Mouse (Mus musculus): ENCODE measurements around the gene Ggact. TPM values are rescaled to one million over a fixed set of nuclear protein-coding genes. Genes with fewer than 3 reads are reported as not detected.

Ggact gene
- polyA plus RNA-seq, 1 experiment from 2014 or later, result 11.5 TPM

DNA sequence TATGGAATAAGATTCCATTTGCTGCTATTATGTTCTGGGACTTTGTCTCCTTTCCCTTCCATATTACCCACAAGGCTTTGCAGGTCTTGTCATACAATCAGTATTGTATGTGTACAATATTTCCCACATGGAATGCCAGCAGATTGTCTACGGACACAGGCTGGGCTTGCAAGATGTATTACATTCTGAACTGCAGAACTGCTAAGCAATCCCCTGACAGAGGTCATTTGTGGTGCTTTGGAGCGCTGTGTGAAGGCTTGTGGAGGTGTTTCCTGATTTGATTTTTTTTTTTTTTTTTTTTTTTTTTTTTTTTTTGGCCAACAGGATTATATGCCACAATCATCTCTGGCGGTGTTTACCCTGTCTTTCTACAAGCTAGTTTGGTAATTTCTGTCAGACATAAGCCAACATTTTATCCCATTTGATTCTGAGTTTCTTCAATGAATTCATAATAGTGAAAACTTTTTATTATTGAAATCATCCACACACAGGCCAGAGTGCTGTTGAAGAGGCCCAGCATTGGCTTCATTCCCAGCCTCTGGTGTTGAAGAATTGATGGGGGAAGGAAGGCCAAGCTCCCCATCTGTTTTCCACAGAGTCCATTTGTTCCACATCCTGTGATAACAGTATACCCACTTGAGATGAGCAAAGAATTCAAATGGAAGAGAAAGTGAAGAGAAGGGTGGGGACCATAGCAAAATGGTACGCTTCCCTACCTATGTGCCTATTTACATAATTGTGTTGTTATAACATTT lies 45.8 kb downstream of the Ggact start:
- H3K4me2 ChIP-seq, result no peak overlapping the region
- no peaks in the 10 kb centered on the region for H3K27me3 ChIP-seq (replicated peaks)
- H3K4me1 ChIP-seq (replicated peaks), result peaks cover 32% of the 10 kb centered on the region
- ATAC-seq (ENCODE audit: insufficient number of reproducible peaks, low FRiP score), result peak; percentile 63; the same call in 1 of the 2 replicates
- H3K9me3 ChIP-seq (replicated peaks), result no peaks in the 10 kb centered on the region
- 53% methylated on average over 4 of the region's 4 CpGs for WGBS
- H3K36me3 ChIP-seq, result no peaks in the 10 kb centered on the region
- no peak overlapping the region for H3K27ac ChIP-seq (ENCODE audit: poor library complexity, severe bottlenecking)
- H3K4me3 ChIP-seq, result no peak overlapping the region
- H3K9ac ChIP-seq, result no peak overlapping the region

DNA sequence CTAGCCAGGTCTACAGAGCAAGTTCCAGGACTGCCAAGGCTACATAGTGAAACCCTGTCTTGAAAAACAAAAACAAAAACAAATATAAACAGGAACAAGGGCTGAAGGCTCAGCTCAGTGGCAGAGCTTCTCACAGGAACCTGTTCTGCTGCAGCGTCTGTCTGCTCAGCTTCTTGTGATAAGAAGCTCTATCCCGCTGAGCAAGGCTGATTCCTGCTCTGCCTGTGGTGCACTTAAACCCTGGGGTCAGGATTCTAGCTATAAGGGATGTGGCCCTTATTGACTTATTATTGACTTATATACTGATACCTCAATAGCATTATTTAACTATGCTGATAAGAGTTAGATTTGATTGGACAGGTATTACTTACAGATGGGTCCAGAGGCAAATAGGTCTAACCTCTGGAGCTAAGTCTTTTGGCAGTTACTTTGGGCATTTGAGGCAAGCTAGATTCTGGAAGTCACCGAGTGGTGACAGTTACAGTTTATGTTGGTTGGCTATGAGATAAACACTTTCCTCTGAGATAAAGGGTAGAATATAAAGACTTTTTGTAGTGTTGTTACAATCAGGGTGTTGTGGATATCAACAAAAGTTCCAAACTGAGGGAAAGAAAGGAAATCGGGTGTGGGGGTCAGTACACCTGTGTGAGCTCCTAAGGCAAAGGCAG lies 48.0 kb downstream of the Ggact start:
- no peak for ATAC-seq (ENCODE audit: insufficient number of reproducible peaks, low FRiP score)
- H3K27ac ChIP-seq (ENCODE audit: poor library complexity, severe bottlenecking), result no peak overlapping the region
- WGBS, result 27% methylated on average over 4 of the region's 4 CpGs

DNA sequence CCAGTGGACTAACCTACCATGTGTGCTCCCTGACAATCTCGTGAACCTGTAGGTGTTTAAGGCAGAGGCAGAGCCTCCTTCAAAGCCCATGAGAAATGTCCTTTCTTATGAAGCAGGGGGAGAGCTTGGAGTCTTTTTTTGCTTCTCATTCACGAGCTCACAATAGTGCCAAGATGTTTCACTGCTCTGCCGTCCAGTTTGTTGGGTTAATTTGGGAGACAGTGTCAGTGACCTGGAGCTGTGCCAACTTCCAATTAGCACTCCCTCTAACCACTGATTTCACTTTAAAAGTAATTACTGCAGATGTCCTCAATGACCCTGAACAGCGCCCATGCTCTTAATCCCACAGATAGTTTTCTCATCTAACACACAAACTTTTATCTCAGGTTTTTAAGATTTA lies 50.9 kb downstream of the Ggact start:
- Histone ChIP-seq H3K36me3 (no peaks in the 10 kb centered on the region), H3K27me3 (replicated peaks) (no peaks in the 10 kb centered on the region), H3K9ac (no peak overlapping the region), H3K4me1 (replicated peaks) (peaks cover 27% of the 10 kb centered on the region), H3K4me3 (no peak overlapping the region), H3K4me2 (no peak overlapping the region), H3K9me3 (replicated peaks) (no peaks in the 10 kb centered on the region), H3K27ac (ENCODE audit: poor library complexity, severe bottlenecking) (peak overlapping the region; percentile 43; the same call in 1 of the 2 replicates)
- 38% methylated on average over 4 of the region's 4 CpGs for WGBS
- ATAC-seq (ENCODE audit: insufficient number of reproducible peaks, low FRiP score), result no peak

More for the DNA sequence above, 48.0 kb downstream of the Ggact start:
- no peaks in the 10 kb centered on the region for H3K36me3 ChIP-seq
- H3K27me3 ChIP-seq (replicated peaks), result no peaks in the 10 kb centered on the region
- no peaks in the 10 kb centered on the region for H3K9me3 ChIP-seq (replicated peaks)
- peaks cover 31% of the 10 kb centered on the region for H3K4me1 ChIP-seq (replicated peaks)
- no peak overlapping the region for H3K9ac ChIP-seq
- no peak overlapping the region for H3K4me2 ChIP-seq
- H3K4me3 ChIP-seq, result no peak overlapping the region

DNA sequence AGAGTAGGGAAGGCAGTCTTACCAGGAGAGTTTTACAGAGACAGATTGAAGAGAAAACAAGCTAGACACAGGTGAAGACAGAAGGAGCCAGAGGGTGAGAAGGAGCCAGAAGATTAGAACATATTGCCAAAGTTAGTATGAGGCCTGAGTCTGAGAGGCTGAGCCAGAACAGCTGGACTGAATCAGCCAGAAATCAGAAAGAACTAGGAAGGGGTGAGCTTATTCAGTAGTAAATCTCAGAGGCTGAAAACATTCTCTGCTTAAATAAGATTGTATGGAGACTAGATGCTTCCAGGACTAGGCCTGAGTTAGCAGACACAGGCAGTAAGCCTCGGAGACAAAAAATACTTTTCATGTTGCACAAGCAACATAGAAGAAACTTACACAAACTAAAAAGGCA lies 53.8 kb downstream of the Ggact start:
- no peaks in the 10 kb centered on the region for H3K9me3 ChIP-seq (replicated peaks)
- no peak for ATAC-seq (ENCODE audit: insufficient number of reproducible peaks, low FRiP score)
- H3K27ac ChIP-seq (ENCODE audit: poor library complexity, severe bottlenecking), result no peak overlapping the region
- no peaks in the 10 kb centered on the region for H3K36me3 ChIP-seq
- 60% methylated on average over 1 of the region's 1 CpGs for WGBS
- peaks cover 8% of the 10 kb centered on the region for H3K4me1 ChIP-seq (replicated peaks)
- no peak overlapping the region for H3K4me3 ChIP-seq
- H3K9ac ChIP-seq, result no peak overlapping the region
- no peak overlapping the region for H3K4me2 ChIP-seq
- H3K27me3 ChIP-seq (replicated peaks), result no peaks in the 10 kb centered on the region

DNA sequence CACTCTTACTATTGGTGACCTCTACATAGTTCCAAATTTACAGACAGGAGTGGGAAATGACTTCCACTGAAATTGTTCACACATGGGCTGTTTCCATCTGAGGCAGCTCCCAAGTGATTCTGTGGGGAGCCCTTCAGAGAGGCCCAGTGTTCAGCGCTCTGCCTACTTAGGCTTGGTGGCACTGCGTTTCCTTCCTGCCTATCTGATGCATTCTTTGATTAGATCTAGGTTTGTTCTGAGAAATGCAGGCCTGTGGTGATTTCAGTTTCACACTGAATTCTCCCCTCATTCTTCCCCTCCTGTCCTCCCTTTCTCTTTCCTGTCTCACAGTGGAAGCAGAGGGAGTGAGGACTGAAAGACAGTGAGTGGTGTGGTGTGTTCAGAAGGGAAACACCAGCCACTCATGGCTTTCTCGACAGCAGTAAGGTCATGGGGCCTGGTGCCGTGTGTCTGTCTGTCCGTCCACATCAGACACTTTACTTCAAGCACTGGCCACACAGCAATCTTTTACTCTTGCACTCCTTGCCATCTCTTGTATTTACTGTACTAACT lies 61.0 kb downstream of the Ggact start:
- Histone ChIP-seq H3K4me3 (no peak overlapping the region), H3K9me3 (replicated peaks) (no peaks in the 10 kb centered on the region), H3K4me2 (no peak overlapping the region), H3K27ac (ENCODE audit: poor library complexity, severe bottlenecking) (no peak overlapping the region), H3K27me3 (replicated peaks) (no peaks in the 10 kb centered on the region), H3K36me3 (no peaks in the 10 kb centered on the region), H3K4me1 (replicated peaks) (0 out of 2 replicates have a peak, but pooled peaks cover 2% of the 10 kb centered on the region), H3K9ac (no peak overlapping the region)
- 58% methylated on average over 5 of the region's 5 CpGs for WGBS
- ATAC-seq (ENCODE audit: insufficient number of reproducible peaks, low FRiP score), result no peak

DNA sequence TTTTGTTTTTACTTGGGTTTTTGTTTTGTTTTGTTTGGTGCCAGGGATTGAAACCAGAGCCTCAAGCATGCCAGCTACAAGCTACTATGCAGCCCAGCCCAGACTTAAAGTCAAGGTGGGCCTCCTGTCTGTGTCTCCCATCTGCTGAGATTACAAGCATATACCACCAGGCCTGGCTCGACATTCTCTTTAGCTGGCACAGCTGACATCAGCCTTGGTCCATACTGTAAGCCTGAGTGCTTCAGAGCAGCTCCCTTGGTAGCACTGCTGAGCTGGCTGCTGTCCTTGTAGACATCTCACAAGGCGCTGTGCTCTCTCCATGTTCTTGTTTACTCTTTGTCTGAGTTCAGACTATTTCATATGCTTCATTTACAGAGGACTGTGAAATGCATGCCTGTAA lies 76.5 kb downstream of the Ggact start:
- Histone ChIP-seq H3K27me3 (replicated peaks) (no peaks in the 10 kb centered on the region), H3K9ac (no peak overlapping the region), H3K4me2 (no peak overlapping the region), H3K36me3 (no peaks in the 10 kb centered on the region), H3K4me1 (replicated peaks) (no peaks in the 10 kb centered on the region), H3K27ac (ENCODE audit: poor library complexity, severe bottlenecking) (no peak overlapping the region), H3K4me3 (no peak overlapping the region), H3K9me3 (replicated peaks) (no peaks in the 10 kb centered on the region)
- ATAC-seq (ENCODE audit: insufficient number of reproducible peaks, low FRiP score), result no peak
- WGBS, result 71% methylated on average over 2 of the region's 2 CpGs

DNA sequence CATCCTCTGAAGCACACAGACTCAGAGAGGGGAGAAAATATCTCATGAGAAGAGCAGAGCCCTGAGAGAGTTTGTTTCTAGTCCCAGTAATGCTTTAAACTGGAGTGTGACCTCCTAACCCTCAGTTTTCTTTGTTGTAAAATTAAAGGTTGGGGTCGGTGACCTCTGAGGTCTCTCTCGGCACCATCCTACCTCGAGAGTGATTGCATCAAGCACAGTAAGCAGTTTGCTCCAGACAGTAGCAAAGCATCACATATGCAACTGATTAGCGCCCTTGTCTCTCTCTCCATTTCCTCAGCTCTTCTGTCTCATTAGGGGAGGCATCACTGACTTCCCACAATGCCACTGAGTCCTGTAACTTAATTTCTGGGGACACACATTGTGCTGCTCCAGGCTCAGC lies 77.3 kb downstream of the Ggact start:
- H3K9me3 ChIP-seq (replicated peaks), result peaks cover 2% of the 10 kb centered on the region; the same call in 1 of the 2 replicates
- no peak overlapping the region for H3K4me3 ChIP-seq
- H3K4me1 ChIP-seq (replicated peaks), result no peaks in the 10 kb centered on the region
- no peak overlapping the region for H3K27ac ChIP-seq (ENCODE audit: poor library complexity, severe bottlenecking)
- H3K9ac ChIP-seq, result no peak overlapping the region; the same call in 1 of the 2 replicates
- H3K4me2 ChIP-seq, result no peak overlapping the region
- no peak for ATAC-seq (ENCODE audit: insufficient number of reproducible peaks, low FRiP score)
- 53% methylated on average over 4 of the region's 4 CpGs for WGBS
- H3K36me3 ChIP-seq, result no peaks in the 10 kb centered on the region
- no peaks in the 10 kb centered on the region for H3K27me3 ChIP-seq (replicated peaks)

DNA sequence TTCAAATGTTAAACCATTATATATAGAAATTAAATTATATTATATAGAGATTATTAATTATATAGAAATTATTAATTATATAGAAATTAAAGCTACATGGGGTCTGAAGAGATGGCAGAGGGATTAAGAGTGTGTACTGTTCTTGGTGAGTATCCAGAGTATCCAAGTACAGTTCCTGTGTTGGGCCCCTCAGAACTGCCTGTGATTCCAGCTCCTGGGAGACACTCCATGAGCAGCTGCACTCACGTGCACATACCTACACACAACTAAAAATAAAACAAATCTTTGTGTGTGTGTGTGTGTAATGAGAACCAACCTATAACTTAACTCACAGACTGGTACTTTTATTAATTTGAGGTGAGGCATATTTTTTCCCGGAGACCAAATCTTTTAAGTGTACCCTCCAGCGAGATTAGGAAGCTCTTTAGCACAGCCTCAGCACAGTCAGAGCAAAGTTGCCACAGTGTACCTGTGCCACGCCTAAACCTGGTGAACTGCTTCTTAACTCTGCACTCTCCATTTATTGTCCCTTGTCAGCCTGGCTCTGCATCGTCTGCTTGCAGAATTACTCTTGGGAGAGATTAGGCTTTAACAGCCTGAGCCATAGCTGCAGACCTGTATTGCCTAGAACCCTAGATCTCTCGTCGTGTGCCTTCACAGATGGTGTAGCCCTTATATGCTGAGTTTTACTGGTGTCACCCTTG lies 77.9 kb downstream of the Ggact start:
- peaks cover 3% of the 10 kb centered on the region; the same call in 1 of the 2 replicates for H3K9me3 ChIP-seq (replicated peaks)
- 65% methylated on average over 7 of the region's 7 CpGs for WGBS
- H3K27me3 ChIP-seq (replicated peaks), result no peaks in the 10 kb centered on the region
- no peak overlapping the region for H3K4me3 ChIP-seq
- no peak overlapping the region for H3K27ac ChIP-seq (ENCODE audit: poor library complexity, severe bottlenecking)
- H3K36me3 ChIP-seq, result no peaks in the 10 kb centered on the region
- no peak overlapping the region; the same call in 1 of the 2 replicates for H3K9ac ChIP-seq
- H3K4me2 ChIP-seq, result no peak overlapping the region
- ATAC-seq (ENCODE audit: insufficient number of reproducible peaks, low FRiP score), result no peak
- no peaks in the 10 kb centered on the region for H3K4me1 ChIP-seq (replicated peaks)

DNA sequence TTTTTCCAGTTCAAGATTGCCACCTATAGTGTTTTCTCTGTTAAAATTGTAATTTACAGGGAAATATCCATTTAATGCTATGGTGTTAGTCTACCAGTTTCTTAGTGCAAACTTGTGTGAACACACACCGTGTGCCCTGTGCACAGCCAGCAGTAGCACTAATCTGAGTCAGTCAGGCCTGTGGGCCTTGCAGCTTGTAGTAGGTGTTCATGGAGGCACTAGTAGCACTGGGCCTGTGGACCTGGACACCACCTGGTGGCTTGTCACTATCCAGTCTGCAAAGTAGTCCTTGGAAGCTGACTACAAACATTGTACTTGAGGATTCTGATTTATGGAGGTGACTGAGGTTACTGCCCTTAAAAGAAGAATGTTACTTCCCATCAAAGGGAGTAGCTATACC lies 78.8 kb downstream of the Ggact start:
- no peaks in the 10 kb centered on the region for H3K27me3 ChIP-seq (replicated peaks)
- H3K4me1 ChIP-seq (replicated peaks), result no peaks in the 10 kb centered on the region
- no peak overlapping the region for H3K4me3 ChIP-seq
- H3K9me3 ChIP-seq (replicated peaks), result peaks cover 3% of the 10 kb centered on the region; the same call in 1 of the 2 replicates
- H3K27ac ChIP-seq (ENCODE audit: poor library complexity, severe bottlenecking), result no peak overlapping the region
- H3K9ac ChIP-seq, result no peak overlapping the region
- no peaks in the 10 kb centered on the region for H3K36me3 ChIP-seq
- H3K4me2 ChIP-seq, result no peak overlapping the region
- ATAC-seq (ENCODE audit: insufficient number of reproducible peaks, low FRiP score), result no peak
- 97% methylated on average over 1 of the region's 1 CpGs for WGBS

DNA sequence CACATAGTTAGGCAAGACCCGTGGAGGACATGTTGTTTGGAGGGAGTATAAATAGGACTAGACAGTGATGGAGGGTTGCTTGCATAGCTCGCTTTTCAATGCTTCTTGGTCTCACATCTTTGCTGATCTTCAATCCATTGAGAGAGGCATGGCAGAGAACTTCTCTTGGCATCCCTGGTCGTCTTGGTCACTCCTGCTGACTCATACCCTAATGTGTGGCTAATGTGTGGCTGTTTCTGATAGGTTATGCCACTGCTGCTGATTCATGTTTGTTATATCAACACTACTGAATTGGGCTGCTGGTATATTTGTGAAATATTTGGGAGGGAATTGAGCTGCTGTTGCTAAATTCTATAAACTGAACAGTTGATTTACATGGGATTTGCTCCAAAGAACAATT lies 79.9 kb downstream of the Ggact start:
- Histone ChIP-seq H3K9ac (no peak overlapping the region), H3K4me3 (no peak overlapping the region), H3K4me2 (no peak overlapping the region), H3K36me3 (no peaks in the 10 kb centered on the region), H3K4me1 (replicated peaks) (no peaks in the 10 kb centered on the region), H3K27ac (ENCODE audit: poor library complexity, severe bottlenecking) (no peak overlapping the region), H3K9me3 (replicated peaks) (peaks cover 3% of the 10 kb centered on the region; the same call in 1 of the 2 replicates), H3K27me3 (replicated peaks) (no peaks in the 10 kb centered on the region)
- WGBS, result 79% methylated on average over 3 of the region's 3 CpGs
- no peak for ATAC-seq (ENCODE audit: insufficient number of reproducible peaks, low FRiP score)

DNA sequence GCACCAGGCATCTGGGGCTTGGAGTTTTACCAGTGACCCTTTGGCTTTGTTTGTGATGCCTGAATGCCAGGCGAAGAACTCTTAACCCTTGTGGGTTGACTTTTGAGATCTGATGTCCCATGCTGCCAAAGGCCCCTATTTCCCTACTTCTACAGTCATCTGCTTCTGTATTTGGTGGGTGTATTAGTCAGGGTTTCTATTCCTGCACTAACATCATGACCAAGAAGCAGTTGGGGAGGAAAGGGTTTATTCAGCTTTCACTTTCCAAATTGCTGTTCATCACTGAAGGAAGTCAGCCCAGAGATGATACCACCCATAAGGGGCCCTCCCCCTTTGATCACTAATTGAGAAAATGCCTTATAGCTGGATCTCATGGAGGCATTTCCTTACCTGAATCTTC lies 83.1 kb downstream of the Ggact start:
- ATAC-seq (ENCODE audit: insufficient number of reproducible peaks, low FRiP score), result no peak
- Histone ChIP-seq H3K4me3 (no peak overlapping the region), H3K36me3 (no peaks in the 10 kb centered on the region), H3K27ac (ENCODE audit: poor library complexity, severe bottlenecking) (no peak overlapping the region), H3K9ac (no peak overlapping the region), H3K9me3 (replicated peaks) (peaks cover 6% of the 10 kb centered on the region; the same call in 1 of the 2 replicates), H3K4me2 (no peak overlapping the region), H3K27me3 (replicated peaks) (no peaks in the 10 kb centered on the region), H3K4me1 (replicated peaks) (no peaks in the 10 kb centered on the region)
- WGBS, result 86% methylated on average over 1 of the region's 1 CpGs

Measured in heart, embryonic 12.5 days (tissue).